ENCODE assay signal across 10 mouse cellular contexts in genomic region chr12:52390242-52390641, GRCm38 (mm10).
A peak's percentile ranks its signal among the peaks of the same experiment; 100 is the strongest.
DNase-seq lines count a peak whose midpoint lies in the region; ATAC-seq and TF ChIP-seq lines count a peak whose summit lies in the region.
"Had no signal": no experiment of that assay in that cellular context is flagged by ENCODE, and none has a peak within 500 bp of the region (broad histone marks: within the 10 kb centered on the region; RNA-seq: fewer than 3 reads in every experiment).

No protein-coding gene starts in this region.

- H3K4me2 ChIP-seq in hindbrain, embryonic 15.5 days = no peak overlapping the region
- H3K4me2 ChIP-seq: midbrain, embryonic 12.5 days had no signal

- no peaks in the 10 kb centered on the region for H3K79me2 ChIP-seq in heart, adult 2 months (replicated peaks; ENCODE audit: control insufficient read depth, insufficient read depth, low read length)

- H3K4me3 ChIP-seq in heart, adult 2 months = no peak overlapping the region
- no peak overlapping the region for H3K4me3 ChIP-seq in heart, embryonic 10.5 days
- H3K4me3 ChIP-seq in hindbrain, embryonic 15.5 days = no peak overlapping the region
- no peak overlapping the region for H3K4me3 ChIP-seq in olfactory bulb, adult 2 months (ENCODE audit: insufficient read depth, low read depth, low read length)
- H3K4me3 ChIP-seq: midbrain, embryonic 12.5 days had no signal

- ATAC-seq in hindbrain, embryonic 15.5 days (ENCODE audit: low FRiP score, low read depth) = peak; percentile 24; the same call in 1 of the 2 replicates
- no peak for ATAC-seq in erythroblast, adult 5-6 weeks (replicated peaks; ENCODE audit: low FRiP score, poor library complexity, severe bottlenecking)

- peak; percentile 97 for TF ChIP-seq EP300 in heart, adult 2 months (IDR thresholded peaks at IDR 0.05; ENCODE audit: insufficient read depth, low read depth, low read length)

- no peaks in the 10 kb centered on the region for H3K36me3 ChIP-seq in heart, adult 2 months (ENCODE audit: control insufficient read depth, insufficient read depth, low read length)
- no peaks in the 10 kb centered on the region for H3K36me3 ChIP-seq in heart, embryonic 10.5 days
- H3K36me3 ChIP-seq in hindbrain, embryonic 15.5 days = no peaks in the 10 kb centered on the region
- H3K36me3 ChIP-seq: midbrain, embryonic 12.5 days had no signal

- intact Hi-C loops in heart, adult 2 months (cut with DNase I) = loop anchor here (1.0 to 10.0 kb wide), 4 partner anchors 29 to 445 kb away; no protein-coding TSS in a partner anchor

- no peaks in the 10 kb centered on the region for H3K27me3 ChIP-seq in heart, adult 2 months (ENCODE audit: control insufficient read depth, insufficient read depth, low read length)
- H3K27me3 ChIP-seq in heart, embryonic 10.5 days (ENCODE audit: insufficient read depth, poor library complexity, severe bottlenecking) = no peaks in the 10 kb centered on the region
- H3K27me3 ChIP-seq in hindbrain, embryonic 15.5 days = no peaks in the 10 kb centered on the region

- H3K9me3 ChIP-seq in heart, embryonic 10.5 days = no peaks in the 10 kb centered on the region
- no peaks in the 10 kb centered on the region for H3K9me3 ChIP-seq in hindbrain, embryonic 15.5 days
- H3K9me3 ChIP-seq: midbrain, embryonic 12.5 days had no signal

- TF ChIP-seq CTCF in heart, adult 2 months (IDR thresholded peaks at IDR 0.05) = no peak
- no peak for TF ChIP-seq CTCF in olfactory bulb, adult 2 months (IDR thresholded peaks at IDR 0.05; ENCODE audit: insufficient read depth, low read depth, low read length)

- peak overlapping the region; percentile 71 for H3K27ac ChIP-seq in heart, adult 2 months
- no peak overlapping the region for H3K27ac ChIP-seq in heart, embryonic 10.5 days
- peak overlapping the region; percentile 48; the same call in 1 of the 2 replicates for H3K27ac ChIP-seq in hindbrain, embryonic 15.5 days (replicated peaks)
- 0 out of 2 replicates have a peak overlapping the region, but pooled peaks have one; percentile 6 for H3K27ac ChIP-seq in olfactory bulb, adult 2 months (ENCODE audit: insufficient read depth, low read depth, low read length)
- H3K27ac ChIP-seq: midbrain, embryonic 12.5 days had no signal

- 6% methylated on average over 4 of the region's 4 CpGs for WGBS in heart, adult 2 months
- 60% methylated on average over 4 of the region's 4 CpGs for WGBS in heart, embryonic 10.5 days
- 36% methylated on average over 4 of the region's 4 CpGs for WGBS in hindbrain, embryonic 15.5 days
- 33% methylated on average over 4 of the region's 4 CpGs for WGBS in olfactory bulb, adult 2 months

- peak in 1 of 2 experiments; percentile 60 for DNase-seq in heart, adult 2 months
- no peak for DNase-seq in heart, embryonic 10.5 days (ENCODE audit: low spot score)
- DNase-seq in testis, postnatal 14 days (ENCODE audit: low spot score) = peak; percentile 9
- no peak for DNase-seq in testis, postnatal 10 days (ENCODE audit: low spot score)
- DNase-seq in embryo, embryonic 9.5 days (ENCODE audit: extremely low spot score) = no peak
- DNase-seq: thymus, adult 18-20 months had no signal

- H3K4me1 ChIP-seq in heart, adult 2 months (ENCODE audit: control insufficient read depth, insufficient read depth, low read length) = peaks cover 7% of the 10 kb centered on the region
- peaks cover 12% of the 10 kb centered on the region for H3K4me1 ChIP-seq in heart, embryonic 10.5 days
- H3K4me1 ChIP-seq in hindbrain, embryonic 15.5 days (replicated peaks) = peaks cover 20% of the 10 kb centered on the region
- peaks cover 6% of the 10 kb centered on the region; the same call in 1 of the 2 replicates for H3K4me1 ChIP-seq in olfactory bulb, adult 2 months (ENCODE audit: control insufficient read depth, insufficient read depth, low read length)

- no peak for TF ChIP-seq POLR2A in heart, adult 2 months (IDR thresholded peaks at IDR 0.05; ENCODE audit: insufficient read depth, low read depth, low read length)
- no peak for TF ChIP-seq POLR2A in olfactory bulb, adult 2 months (IDR thresholded peaks at IDR 0.05; ENCODE audit: insufficient read depth, low read depth, low read length)

- no peak overlapping the region for H3K9ac ChIP-seq in heart, adult 2 months (ENCODE audit: low read depth, low read length)
- no peak overlapping the region for H3K9ac ChIP-seq in hindbrain, embryonic 15.5 days
- H3K9ac ChIP-seq: midbrain, embryonic 12.5 days had no signal
